Mouse (Mus musculus): ENCODE measurements around the gene Dpy19l3.
A peak's percentile ranks its signal among the peaks of the same experiment; 100 is the strongest.

Dpy19l3 gene

GRCm38 (mm10) chr7:35687229-35687628 lies 67.0 kb downstream of the Dpy19l3 start:
- no peak for DNase-seq

GRCm38 (mm10) chr7:35686756-35687155 lies 67.5 kb downstream of the Dpy19l3 start:
- peak; percentile 40 for DNase-seq

- DNase-seq: no peak
Observed at GRCm38 (mm10) chr7:35686216-35686615, 68.0 kb downstream of the Dpy19l3 start.

DNA sequence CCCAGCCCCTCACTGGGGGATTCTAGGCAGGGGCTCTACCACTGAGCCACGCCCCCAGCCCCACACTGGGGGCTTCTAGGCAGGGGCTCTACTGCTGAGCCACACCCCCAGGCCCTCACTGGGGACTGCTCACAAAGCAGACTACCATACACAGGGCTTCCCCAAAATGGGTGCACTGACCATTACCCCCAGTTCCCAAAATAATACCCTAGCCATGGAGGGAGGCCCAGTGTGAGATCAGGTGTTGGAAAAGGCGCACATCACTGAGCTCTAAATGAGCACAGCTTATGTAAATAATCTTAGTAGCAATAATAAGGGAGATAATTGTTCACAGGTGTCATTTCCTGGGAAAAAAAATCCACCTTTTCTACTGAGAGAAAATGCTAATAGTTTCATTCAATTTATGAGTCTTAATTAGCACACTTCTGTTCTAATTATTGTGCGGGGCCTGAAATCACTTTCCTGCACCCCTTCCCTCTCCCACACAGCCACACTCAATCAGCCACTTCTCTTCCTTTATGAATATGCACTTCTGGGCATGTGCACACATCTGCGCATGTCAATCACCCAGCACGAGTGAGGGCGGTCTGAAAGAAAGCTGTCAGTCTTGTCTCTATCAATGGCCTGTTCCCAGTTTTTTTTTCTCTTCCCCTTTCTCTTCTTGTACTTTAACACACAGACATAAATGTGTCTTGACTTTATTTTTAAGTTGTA lies 70.7 kb downstream of the Dpy19l3 start:
- DNase-seq: no peak

DNA sequence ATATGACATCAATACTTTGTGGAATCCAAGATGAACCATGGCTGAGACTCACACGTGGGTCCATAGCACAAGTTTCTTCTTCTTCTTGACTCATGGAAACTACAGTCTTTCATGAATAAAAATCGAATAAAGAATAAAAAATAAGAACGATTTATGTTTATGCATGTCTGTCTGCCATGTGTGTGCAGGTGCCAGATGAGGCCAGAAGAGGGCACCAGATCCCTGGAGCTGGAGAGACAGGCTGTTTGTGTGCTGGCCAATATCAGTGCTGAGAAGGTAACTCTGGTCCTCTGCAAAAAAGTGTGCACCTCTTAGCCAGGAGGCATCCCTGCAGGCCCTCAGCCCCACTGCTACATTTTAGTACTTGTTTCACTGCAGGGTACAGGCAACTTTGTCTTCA lies 72.7 kb downstream of the Dpy19l3 start:
- no peak for DNase-seq

DNA sequence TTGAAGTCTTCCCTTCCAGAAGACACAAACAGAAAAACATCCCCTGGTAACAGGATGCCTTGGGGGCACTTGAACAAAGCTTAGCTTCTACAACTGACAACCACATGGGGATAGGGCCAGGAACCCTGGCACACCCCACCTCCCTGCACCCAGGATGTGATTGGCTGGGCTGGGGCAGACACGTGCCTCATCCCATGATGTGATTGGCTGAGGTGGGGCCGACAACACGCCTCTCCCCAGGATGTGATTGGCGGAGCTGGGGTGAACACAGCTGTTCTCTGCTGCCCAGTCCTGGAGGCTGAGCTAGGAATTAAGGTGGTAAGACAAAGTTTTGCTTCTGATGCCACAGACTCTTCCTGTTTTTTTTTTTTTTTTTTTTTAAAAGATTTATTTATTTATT lies 75.3 kb downstream of the Dpy19l3 start:
- no peak for DNase-seq

GRCm38 (mm10) chr7:35668066-35669041 lies 85.9 kb downstream of the Dpy19l3 start:
- DNase-seq: no peak

DNA sequence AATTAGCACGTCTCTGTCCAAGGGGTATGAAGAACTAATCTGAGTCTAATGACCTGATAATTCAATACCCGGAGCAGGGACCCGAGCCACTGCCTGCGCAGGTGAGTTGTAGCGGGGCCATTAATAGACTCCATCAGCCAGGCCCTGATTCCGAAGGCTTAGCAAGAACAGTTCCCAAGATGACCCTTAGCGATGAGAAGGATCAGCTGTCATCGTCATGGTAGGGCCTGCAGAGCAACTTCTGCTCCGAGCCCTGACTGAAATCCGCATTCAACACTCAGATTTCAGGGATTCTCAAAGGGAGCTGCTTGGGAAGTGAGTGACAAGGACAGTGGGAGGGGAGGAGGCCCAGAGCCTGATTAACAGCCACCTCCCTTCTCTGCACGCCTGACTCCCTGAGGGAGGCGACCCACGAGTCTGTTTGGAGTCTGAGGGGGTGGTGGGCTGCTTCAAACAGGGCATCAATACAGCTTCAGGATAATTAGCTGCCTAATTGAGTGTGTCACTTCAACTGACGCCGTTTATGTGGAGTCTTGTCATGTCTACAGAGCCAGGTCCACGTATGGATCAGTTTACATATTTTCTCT lies 90.4 kb downstream of the Dpy19l3 start:
- no peak for DNase-seq

- DNase-seq: no peak
Observed at GRCm38 (mm10) chr7:35659173-35659572, 95.1 kb downstream of the Dpy19l3 start.

- DNase-seq: no peak
Observed at GRCm38 (mm10) chr7:35657829-35658228, 96.4 kb downstream of the Dpy19l3 start.

GRCm38 (mm10) chr7:35651583-35652270 lies 102.5 kb downstream of the Dpy19l3 start:
- DNase-seq: no peak

DNA sequence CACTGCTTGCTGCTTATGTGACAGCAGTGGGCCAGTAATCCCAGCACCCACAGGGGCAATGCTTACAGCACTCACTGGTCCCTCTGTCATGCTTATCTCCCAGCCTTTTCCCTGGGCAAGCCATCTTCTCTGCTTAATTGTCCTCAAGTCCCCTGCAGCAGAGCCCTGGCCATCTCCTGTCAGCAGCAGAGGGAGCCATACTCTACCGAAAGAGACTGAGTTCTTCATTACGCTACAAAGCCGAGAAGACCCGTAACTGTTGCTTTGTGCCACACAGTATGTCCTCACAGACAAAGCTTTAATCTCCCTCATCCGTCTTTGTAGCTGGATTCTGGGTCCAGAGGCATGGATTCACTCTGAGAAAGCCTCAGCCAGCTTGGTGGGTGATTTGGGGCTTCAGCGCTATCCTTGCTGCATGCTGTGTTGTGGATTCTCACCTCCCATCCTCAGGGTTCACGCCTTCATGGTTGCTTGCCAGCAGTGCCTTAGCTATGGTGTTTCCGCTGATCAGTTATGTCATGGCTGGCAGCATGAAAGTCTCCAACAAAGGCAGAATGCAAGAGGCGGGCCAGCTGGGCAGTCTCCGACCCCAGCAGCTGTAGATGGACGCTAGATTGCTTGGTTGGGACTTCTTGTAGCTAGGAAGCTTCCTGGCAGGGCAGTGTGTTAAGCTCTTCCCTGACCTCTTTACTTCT lies 103.4 kb downstream of the Dpy19l3 start:
- no peak for DNase-seq

DNA sequence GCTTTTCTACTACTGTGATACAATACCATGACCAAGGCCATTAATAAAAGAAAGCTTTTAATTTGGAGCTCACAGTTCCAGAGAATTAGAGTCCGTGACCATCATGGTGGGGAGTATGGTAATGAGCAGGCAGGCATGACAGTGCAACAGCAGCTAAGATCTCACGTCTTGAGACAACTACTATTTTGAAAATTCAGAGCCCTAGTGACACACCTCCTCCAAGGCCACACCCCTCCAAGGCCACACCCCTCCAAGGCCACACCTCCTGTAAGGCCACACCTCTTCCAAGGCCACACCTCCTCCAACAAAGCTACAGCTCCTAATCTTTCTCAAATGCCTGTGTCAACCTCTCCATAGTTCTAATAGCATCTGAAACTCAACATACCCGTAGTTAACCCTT lies 105.2 kb downstream of the Dpy19l3 start:
- no peak for DNase-seq

DNA sequence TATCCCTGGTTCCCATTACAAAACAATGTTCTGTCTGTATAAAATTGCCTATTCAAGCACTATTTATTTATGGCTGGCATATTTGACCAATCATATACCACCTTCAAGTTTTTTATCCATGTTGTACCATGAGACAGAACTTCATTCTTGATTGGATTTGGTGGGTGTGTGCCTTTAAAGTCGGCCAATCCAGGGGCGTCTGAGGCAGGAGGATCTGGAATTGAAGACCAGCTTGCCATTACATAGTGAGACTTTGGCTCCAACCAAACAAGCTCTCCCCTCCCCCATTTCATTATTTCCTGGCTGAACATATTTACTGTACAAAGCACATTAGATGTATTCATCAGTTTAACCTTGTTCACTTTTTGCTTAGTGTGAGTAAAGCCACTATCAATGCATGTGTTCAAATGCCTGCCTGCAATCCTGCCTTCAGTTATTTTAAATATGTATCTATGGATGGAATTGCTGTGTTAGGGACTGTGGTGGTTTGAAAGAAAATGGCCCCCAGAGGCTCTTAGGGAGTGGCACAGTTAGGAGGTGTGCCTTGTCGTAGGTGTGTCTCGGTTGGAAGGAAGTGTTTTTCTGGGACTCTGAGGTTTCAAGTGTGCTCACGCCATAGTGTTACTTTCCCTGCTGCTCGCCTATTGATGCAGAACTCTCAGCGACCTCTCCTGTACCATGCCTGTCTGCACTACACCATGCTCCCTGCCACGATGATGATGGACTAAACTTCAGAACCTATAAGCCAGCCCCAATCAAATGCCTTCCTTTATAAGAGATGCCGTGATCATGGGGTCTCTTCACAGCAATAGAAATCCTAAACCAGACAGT lies 105.8 kb downstream of the Dpy19l3 start:
- no peak for DNase-seq

GRCm38 (mm10) chr7:35647101-35647698 lies 107.1 kb downstream of the Dpy19l3 start, which contains the start of gene Pdcd5:
Gene Pdcd5, minus strand, starts transcription at chr7:35647521.
- peak; percentile 96 for DNase-seq

- DNase-seq: peak; percentile 31
Observed at GRCm38 (mm10) chr7:35646317-35647081, 107.8 kb downstream of the Dpy19l3 start.

GRCm38 (mm10) chr7:35640072-35640471 lies 114.2 kb downstream of the Dpy19l3 start:
- no peak for DNase-seq

- DNase-seq: no peak
Observed at GRCm38 (mm10) chr7:35636874-35637273, 117.4 kb downstream of the Dpy19l3 start.

DNA sequence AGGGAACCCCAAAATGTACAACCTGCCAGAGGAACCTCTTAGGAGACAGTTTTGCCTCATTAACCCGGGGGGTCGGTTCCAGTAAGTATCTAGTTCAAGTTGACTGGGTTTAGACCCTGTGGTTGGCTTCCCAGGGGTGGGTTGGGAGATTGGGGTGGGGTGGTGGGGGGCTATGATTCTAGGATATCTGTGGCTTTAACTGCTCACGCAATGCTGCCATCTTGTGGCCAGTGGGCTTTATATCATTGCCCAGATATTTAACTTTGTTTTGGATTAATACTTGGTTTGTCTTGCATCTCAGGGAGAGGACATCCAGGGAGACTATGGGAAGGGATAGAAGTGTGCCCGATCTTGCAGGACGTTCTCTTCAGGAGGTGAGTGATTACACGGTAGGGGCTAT lies 118.0 kb downstream of the Dpy19l3 start:
- DNase-seq: no peak

All from cerebellum, adult 11 months (tissue).